Mouse (Mus musculus) regulatory T cell (primary cell): ENCODE measurements around the gene Zfp935.
"Not testable (repeated sequence)": the region's sequence is repeated elsewhere in the genome, so short reads cannot be mapped to it uniquely, and the experiment has no call there.

Experiments used
- in situ Hi-C: fragments of 300-600 bp; cut with MboI, MseI; formaldehyde crosslinking; loops from one replicate; pipeline ENCODE4 v1.15.1; 2025; ENCODE audit warnings: high pct_unique_total_duplicates

Zfp935 gene

DNA sequence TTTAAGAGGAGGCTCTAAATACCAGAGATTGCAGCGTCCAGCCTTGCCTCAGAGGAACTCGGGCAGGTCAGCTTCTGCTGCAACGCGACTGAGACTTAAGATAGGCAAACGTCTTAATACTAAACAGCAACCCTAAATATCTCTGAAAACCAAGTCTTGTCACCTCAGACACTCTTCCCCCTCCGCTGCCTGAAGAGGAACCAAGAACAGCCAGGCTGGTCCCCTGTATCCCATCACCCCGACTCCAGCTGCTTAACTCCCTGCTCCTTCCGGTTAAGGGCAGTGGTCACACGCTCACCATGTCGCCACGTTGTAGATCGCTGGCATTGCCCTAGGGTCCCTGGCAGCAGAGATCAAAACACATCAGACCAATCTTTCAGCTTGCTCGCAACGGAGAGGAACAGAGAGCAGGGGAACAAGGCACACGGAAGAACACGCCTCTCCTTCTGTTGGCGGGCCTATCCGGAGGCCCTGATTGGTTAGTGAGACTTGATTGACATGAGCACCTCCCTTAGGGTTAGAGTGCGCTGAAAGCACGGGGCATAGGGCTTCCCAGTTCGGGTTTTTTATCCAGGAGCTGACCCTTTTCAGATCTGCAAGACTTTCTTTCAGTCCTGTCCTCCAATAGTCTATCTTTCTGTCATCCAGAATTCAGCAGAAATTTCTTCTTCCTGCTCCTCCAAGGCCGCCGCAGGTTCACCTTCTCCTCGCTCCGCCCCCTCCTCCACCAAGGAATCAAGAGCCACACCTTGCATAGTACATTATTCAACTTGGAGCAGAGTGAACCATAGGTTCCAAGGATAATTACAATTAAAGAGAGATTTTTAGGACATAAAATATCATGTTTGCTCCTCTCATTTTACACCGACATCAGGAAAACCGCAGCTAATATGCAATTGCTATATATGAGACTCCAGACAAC is at the start of gene Zfp935:
Gene Zfp935, minus strand, starts transcription at position 323 of the 922 bp plus-strand sequence.
- in situ Hi-C loops, result loop anchor here (5.0 kb wide), 1 partner anchor 96 kb away; no protein-coding TSS in a partner anchor

- in situ Hi-C loops, result not testable (repeated sequence)
Observed at GRCm38 (mm10) chr13:62571099-62571498, 12.8 kb upstream of the Zfp935 start, which contains the start of gene Zfp934. Zfp934 (minus strand) TSS chr13:62571199.

GRCm38 (mm10) chr13:62561696-62562095 is 3.4 kb upstream of the Zfp935 start:
- in situ Hi-C loops, result loop anchor here (5.0 kb wide), 1 partner anchor 434 kb away; the partner anchor contains the start of gene Zfp808

GRCm38 (mm10) chr13:62530129-62530528 is 28.2 kb downstream of the Zfp935 start:
- in situ Hi-C loops, result loop anchor here (5.0 to 10.0 kb wide), 2 partner anchors 498 to 885 kb away; no protein-coding TSS in a partner anchor

DNA sequence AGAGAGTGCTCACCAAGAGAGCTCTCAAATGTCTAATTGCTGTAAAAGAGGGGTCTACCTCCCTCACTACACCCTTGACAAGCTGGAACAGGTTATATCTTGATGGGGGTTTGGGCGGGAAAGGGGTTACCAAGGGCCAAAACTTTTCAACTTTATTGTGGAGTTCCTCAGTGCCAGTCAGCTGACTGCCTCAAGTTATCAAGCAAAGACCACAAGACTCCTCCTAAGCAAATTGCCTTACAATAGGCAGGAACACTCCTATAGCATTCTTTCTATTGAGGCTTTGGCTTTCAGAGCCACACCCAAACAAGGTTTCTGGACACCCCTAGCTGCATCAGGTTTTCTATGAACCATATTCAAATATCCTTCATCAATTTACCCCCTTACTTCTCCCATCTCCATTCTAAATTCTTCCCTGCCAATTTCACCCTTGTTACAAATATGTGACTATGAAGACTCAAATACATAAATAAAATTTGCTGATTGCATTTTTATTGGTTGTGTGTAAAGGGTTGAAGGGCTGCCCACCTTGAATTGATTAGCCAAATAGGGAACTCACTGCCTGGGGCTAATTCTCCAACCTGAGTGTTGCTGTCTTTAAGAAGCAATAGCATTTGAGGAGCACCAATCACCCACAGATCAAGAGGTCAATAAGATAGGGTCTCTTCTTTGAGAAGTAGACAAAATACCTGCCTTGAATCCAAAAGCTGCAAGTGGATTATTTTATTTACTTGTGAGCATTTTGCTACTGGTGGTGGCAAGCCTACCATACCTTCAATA is 47.5 kb downstream of the Zfp935 start:
- in situ Hi-C loops, result not testable (repeated sequence)

DNA sequence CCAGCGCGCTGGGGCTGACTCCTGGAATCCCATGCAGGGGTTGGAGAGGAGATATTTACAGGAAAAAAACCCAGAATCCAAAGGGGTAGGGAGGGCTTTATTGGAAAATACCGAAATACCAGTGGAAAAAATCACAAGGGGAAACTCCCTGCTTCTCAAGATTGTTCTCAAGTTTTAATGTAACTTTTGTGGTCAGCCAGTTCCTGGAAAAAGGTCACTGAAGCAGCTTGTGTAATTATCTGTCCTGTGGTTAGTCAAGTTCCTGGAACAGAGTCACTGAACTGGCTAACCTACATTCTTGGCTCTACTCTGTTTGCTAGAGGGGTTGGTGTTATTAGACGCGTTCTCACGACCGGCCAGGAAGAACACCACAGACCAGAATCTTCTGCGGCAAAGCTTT is 85.7 kb downstream of the Zfp935 start:
- in situ Hi-C loops, result not testable (repeated sequence)

DNA sequence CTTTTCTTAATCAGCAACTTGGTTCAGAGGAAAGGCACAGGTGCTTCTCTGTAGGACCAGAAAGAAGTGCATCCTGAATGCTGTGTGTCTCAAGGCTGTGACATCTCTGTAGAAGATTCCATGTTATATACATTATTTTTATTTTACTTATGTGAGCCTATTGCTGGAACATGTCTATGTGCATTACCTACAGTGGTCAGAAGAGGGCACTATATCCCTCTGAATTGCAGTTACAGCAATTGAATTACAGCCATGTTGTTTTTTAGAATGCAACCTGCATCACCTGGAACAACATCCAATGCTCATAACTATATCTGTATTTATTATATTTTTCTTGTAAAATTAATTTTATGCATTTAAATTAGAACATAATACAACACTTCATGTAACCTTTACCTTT is 88.4 kb downstream of the Zfp935 start:
- in situ Hi-C loops, result loop anchor here (10.0 kb wide), 1 partner anchor 305 kb away; no protein-coding TSS in a partner anchor

DNA sequence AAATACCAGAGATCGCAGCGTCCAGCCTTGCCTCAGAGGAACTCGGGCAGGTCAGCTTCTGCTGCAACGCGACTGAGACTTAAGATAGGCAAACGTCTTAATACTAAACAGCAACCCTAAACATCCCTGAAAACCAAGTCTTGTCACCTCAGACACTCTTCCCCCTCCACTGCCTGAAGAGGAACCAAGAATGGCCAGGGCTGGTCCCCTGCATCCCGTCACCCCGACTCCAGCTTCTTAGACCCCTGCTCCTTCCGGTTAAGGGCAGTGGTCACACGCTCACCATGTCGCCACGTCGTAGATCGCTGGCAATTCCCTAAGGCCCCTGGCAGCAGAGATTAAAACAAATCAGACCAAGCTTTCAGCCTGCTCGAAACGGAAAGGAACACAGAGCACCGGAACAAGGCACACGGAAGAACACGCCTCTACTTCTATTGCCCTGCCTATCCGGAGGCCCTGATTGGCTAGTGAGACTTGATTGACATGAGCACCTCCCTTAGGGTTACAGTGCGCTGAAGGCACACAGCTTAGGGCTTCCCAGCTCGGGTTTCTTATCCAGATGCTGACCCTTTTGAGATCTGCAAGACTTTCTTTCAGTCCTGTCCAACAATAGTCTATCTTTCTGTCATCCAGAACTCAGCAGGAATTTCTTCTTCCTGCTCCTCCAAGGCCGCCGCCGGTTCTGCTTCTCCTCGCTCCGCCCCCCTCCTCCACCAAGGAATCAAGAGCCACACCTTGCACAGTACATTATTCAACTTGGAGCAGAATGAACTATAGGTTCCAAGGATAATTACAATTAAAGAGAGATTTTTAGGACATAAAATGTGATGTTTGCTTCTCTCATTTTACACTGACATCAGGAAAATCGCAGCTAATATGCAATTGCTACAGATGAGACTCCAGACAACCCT is 91.6 kb downstream of the Zfp935 start, which contains the start of gene Gm49359:
Gene Gm49359, minus strand, starts transcription at position 409 of the 911 bp plus-strand sequence.
- in situ Hi-C loops, result loop anchor here (10.0 kb wide), 1 partner anchor 308 kb away; no protein-coding TSS in a partner anchor
